Mouse (Mus musculus): Measurements from ENCODE around the gene Stk39.

The Stk39 gene

DNA sequence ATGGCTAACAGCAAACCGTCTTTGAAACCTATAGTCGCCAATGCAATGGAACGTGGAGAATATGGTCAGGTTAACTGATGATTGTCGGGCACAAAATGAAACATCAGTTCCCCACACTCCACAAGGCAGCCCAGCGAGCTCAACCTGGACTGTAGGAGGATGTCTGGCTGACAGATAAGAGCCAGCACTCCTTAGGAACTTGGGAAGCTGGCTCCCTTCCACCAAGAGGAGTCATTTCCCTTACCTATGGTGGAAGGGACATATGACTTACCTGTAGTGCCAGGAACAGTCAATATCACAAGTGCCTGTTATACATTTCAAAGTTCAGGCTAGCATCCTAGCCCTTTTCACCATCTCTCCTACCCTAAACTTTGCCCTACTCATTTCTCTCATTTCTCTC, 14.0 kb downstream of the Stk39 start:
- no peak for DNase-seq (ENCODE audit: low spot score)

DNA sequence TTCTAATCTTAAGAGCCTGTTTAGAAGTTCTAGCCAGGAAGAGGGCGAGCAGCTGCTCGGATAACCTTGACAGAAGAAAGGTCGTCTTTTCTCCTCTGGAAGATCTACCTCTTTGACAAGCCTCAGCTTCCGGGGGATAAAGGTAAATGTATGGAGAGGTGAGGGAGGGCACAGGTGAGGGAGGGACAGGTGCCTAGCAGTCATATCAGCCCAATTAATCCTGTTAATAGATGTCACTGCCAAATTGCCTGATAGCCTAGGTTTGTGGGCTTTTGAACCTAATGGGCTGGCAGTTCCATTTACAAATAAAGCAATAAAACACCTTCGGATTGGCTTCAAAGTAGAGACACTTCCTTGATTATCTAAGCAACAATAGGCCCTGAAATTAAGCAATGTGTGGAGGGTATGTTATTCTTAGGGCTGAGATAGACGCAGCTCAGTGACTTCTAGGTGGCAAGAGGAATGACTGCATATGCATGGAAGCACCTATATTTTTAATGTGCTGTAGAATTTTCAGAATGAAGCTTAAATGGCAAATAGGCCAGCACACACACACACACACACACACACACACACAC, 14.5 kb downstream of the Stk39 start:
- no peak for DNase-seq (ENCODE audit: low spot score)

DNA sequence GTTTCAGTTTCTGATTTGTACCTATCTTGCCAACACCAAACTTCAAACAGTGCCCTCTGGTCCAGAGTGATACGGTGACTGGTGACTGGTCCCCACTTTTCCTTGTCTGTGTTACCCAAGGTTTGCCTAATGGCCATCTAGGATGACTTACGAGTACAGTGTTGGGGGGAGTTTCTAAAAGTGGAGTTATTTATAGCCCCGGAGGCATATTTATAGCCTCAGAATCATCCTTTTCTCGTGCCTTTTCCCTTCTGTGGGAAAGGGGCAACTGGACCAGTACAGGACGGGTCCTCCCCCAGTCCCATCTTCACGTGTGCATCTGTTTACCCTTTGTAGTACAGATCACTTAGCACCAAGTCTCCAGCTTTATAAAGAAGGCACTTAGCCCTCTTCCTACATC, 15.2 kb downstream of the Stk39 start:
- no peak for DNase-seq (ENCODE audit: low spot score)

DNA sequence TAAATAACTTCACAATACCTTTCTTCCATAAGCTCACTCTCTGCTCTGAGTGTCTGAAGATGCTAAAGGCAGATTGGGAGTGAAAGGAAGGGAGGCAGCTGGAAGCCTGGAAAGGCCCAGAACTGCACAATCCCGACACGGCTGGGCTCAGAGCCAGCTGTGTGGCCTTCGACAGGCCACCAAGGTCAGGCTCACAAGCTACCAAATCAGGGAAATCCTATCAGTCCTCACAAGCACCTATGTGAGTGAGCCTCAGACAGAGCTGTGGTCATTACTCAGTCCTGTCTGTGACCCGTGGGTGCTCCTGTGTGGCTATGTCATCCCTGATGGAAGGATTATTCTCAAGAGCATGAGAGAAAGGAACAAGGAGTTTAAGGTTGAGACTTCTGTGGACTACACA, 19.7 kb downstream of the Stk39 start:
- no peak for DNase-seq (ENCODE audit: low spot score)

DNA sequence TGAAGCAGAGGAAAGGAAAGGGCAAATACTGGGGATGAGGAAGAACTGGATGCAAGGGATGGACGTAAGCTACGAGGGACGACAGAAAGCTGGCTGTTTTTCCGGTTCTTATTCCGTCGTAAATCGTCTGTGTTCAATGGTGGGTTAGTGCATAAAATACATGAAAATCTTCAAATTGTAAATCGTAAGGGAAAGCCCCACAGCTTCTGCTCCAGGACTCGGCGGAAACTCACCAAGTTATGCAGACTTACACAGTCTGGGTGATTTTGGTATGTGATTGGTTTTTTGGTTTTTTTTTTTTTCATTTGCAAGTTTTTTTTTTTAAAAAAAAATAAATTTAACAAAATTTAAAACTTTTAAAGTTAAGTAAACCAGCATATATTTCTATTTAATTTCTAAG, 24.0 kb downstream of the Stk39 start:
- DNase-seq (ENCODE audit: low spot score): no peak

DNA sequence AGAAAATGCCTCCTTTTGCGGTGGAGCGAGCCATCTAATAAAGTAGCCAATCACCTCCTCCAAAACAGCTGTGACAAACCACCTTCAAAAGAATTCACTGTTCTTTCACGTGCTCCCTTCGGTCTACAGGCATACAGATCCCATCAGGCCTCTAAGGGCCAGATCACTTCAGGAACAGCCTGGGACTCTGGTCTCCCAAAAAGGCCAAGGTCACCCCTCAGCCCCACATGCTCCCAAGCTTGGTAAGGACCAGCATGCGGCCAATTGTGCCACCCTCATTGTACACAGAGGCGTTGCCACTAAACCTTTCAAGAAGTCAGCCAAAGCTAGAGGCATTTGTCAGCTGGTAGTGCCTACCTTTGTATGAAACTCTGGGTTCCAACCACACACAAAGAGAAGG, 28.9 kb downstream of the Stk39 start:
- DNase-seq (ENCODE audit: low spot score): no peak

DNA sequence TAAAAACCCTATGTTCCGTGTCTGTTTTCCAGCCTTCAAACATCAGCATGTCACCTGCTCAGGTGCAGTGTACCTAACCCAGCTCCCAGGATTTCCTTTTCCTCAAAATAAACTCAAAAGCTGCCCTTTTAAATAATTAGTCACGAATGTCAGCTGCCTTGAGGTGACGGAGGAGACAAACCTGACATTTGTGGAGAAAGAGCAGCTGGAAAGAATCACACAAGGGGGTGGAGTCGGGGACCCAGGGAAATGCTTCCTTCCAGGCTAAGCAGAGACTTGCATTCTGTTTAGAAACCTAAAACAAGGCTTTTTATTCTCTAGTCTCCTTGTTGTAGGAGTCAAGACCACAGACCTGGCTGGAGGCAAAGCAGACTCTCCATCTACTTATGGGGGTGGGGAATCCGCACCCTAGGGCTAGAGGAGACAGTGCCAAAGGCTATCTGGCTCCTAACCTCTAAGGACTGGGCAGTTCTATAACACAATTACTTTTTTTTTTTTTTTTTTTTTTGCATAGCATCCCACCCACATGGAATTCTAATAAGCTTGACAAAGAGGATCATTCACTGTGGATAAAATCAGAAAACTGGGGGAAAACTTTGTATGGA, 29.9 kb downstream of the Stk39 start:
- DNase-seq (ENCODE audit: low spot score): no peak

DNA sequence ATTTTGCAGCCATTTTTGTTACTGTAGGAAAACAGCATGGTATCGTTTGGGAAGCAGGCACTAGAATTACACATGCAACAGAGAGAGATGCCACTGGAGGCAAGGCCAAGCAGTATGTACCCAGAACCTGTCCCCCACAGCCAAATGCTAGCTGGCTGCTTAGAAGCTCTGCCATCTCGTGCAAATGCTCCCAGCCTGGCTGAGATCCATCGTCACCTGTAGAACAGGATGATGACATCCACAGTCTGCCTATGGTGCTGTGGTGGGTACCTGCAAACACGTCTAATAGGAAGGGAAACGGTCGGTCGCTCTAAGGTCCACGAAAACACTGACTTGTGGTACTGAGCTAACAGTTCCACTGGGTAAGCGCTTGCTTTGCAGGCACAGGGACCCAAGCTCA, 32.5 kb downstream of the Stk39 start:
- DNase-seq (ENCODE audit: low spot score): no peak

DNA sequence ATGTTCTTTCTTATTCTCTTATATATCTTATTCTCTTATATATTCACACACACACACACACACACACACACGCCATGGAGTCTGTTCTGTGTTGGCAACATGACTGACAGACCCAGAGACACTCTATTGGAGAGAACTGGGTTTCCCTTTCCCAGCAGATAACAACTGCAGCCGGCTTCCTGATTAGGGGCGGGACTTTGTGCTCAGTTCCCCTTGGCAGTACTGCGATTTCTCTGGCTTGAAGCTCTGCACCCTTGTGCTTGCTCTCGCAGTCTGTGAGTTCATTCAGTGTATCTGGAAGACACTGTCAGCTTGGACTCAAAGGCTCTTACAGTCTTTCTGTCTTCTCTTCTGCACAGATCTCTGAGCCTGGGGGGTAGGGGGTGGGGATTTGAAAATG, 34.1 kb downstream of the Stk39 start:
- no peak for DNase-seq (ENCODE audit: low spot score)

DNA sequence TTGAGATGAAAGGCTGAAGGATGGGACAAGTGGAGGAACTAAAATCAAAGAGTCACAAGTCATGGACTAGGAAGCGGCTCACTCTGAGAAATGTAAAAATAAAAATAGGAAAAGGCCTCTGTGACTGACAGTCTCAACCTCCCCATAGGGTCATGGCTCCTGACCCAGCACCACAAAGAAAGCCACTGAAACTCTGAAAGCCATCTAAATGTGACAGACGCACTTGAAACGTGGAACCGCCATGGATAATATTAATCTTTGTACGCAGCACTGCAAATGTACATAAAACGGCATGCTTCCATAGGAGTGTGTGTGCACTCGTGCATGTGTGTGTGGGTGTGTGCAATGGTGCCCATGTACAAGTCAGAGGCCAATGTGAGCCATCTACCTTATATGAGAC, 34.9 kb downstream of the Stk39 start:
- DNase-seq (ENCODE audit: low spot score): no peak

DNA sequence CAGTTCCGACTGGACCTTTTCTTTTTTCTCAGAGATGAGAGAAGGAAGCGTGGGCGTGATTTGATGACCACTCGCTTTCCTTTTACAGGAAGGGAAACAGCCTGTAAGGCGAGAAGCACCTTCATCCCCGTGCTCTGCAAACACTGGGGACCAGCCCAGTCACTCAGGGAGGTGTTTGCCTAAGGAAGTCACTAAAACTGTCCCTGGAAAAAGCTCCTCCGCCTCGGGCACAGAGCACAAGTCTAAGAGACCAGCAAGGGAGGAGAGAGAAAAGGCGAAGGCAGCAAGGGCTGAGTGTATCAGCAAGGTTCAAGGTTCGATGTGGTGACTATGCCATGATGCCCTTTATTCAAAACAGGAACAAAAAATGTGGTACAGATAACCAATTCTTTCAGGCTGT, 35.8 kb downstream of the Stk39 start:
- DNase-seq (ENCODE audit: low spot score): no peak

DNA sequence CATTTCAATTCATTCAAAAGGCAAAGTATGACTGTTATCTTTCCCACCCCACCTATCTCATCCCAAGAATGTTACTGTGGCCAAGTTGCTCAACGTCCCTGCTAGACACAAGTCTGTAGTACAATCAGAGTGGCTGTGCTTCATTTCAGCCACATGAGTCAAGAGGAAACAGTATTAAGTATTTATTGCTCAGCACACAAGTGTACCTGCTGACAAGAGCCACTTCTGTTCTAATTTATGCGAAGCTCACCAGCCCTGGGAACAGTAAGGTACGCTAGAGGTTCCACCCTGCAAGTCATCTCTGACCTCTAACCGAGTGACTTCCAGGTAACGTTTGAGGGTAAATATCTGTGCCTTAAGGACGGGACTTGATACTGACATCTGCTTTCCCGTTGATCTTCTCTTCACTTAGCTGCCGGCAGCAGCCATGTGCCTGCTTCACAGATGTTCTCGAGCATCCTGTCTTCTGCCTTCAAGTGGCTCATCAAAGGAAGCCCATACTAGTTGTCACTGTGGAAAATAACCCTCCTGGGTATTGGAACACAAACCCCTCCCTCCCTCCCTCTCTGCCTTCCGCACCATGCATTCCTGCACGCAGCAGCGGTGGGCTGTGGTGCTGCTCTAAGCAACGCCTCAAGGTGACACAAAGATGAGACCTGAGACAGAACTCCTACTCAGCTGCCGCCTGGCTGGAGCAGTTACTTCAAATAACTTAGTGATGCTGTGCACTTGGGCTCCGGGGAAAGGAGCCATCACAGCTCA, 36.4 kb downstream of the Stk39 start:
- DNase-seq (ENCODE audit: low spot score): no peak

DNA sequence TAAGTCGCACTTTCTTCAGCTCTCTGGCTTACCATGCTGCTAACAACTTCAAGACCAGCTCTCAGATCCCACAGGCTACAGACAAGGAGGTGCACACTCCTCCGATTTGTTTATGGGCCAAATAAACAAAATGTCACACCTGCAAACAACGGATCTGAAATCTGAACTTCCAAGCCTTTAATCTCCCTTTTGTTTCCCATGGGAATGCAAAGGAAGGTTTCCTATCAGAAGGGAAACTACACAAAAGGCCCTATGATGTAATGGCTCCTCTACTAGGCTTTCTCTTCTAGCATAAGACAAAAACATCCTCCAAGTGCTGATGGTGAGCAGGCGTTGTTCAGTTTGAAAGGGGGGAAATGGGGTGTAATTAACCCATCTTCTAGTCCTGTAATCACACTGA, 37.1 kb downstream of the Stk39 start:
- no peak for DNase-seq (ENCODE audit: low spot score)

DNA sequence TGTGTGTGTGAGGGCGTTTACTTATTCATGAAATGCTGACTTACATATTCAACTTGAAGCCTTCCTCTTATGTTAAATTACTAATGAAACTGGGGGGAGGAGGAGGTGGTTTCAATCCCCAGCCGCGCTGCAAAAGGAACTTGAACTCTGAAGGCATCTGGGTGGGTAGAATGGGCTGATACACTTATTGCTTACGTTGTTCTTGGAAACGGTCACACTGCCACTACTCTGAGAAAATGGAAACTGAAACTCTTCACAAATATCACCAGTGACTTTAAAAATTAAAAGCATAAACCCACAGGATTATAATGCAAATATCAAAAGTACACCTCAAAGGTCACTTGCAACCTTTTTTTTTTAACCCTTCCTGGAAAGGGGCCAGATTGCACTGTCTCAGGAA, 37.5 kb downstream of the Stk39 start:
- DNase-seq (ENCODE audit: low spot score): no peak

DNA sequence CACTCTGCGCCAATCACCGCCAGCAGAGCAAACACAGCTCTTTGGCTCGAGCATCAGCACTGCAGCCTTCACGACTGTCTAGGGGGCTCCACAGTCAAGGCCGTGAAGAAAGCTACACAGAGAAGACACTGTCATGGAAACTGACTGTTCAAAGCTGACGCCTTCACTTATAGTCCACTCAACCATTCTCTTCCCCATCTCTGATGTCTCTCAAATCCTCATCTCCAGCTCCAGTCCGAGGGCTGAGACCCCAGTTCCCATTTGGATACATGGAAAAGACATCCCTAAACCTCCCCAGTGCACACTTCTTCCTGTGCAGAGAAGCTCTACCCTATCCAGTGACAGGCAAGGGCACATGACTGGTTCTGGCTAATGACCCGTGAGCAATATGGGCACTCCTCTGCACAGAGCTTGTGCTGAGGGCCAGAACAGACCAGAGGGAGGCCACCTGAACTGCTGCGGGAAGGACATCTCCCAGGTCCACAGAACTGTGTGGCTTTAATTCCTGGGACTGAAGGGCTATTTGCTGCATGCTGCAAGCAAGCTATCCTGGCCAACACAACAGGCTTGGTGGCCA, 38.2 kb downstream of the Stk39 start:
- DNase-seq (ENCODE audit: low spot score): no peak

DNA sequence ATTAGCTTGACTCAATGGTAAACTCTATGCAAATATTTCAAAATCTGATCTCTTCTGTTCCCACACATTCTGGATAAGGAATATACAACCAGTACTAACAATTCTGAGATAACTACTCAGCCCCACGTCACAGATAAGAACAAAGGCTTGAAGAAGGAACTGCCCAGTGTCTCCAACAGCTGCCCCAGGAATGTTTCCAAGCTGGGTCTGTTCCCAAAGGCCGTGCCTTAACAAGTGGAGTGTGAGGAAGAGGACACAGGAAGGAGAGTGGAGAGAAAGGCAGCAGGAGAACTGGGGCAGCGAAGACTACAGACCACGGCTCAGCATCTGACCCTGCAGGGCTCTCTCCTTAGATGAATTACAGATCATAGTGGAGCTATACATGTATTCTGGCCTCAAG, 39.2 kb downstream of the Stk39 start:
- no peak for DNase-seq (ENCODE audit: low spot score)

DNA sequence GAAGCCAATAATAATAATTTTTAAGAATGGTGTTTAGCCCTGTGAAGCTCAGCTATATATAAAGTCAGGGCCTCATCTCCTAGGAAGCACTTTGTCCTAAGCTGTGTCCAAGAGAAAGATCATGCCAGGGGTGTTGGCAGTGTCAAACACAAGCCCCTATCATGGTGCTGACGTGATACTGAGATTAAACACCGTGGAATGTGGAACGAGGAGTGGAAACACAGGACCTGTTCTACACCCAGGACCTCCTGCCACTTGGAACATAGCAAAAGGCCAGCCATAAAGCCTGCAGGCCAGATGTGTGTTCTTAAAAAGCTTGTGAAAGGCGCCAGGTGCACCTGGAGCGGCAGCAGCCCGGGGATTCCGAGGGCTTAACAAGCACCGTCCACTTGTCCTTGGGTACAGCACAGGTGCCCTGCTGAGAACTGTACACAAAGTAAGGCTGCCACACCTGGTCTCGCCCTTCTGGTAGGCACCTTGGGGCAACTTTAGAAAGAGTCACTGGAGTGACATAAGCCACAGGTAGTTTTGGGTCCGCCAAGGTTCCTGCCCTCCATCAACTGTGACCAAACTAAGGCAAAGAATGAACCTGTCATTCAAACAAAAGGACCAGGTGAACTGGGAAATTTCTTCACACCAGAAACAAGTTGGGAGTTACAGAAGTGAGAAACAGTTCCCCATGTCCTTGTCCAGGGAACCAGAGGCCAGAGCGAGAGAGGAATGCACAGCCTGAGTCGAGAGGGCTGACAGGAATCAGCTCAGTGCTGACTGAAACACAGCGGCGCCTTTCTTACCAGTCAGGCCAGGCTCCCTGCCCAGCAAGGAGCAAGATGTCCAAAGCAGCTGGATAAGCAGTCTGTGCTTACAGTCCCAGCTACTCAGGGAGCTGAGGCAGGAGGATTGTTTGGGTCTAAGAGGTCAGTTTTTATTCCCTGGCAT, 40.8 kb downstream of the Stk39 start:
- DNase-seq (ENCODE audit: low spot score): no peak

DNA sequence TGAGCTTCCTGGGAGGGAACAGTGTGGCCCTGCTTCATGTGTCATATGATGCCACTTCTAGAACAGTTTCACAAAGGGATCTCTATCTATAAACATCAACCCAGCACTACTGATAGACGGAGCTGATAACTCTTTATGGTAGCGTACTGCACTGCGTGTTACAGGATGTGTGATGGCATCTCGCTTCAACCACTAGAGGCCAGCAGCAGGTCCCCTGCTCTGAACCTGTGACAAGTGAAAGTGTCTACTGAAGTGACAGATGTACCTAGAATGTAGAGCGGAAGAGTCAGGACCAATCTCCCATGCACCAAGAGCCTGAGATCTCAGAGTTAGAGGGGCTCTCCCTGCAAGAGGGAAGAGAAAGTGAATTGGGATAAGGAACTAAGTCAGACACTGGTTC, 41.6 kb downstream of the Stk39 start:
- no peak for DNase-seq (ENCODE audit: low spot score)

DNA sequence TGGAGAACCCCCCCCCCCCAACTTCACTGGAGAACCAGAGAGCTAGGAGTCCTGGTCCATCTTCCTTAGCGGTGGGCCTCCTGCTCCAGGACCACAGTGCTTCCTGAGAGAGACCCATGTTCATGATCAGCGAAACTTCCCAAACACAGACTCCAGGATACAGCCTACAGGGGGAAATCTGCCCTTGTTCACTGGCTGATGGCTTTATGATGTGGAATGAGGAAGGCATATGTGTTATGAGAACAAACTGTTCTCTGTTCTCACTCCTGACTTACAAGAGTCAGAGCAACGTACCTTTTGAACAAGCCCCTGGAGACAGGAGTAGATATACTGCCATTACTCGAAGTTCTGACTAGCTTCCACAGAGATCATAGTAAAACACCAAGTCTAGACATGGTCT, 42.6 kb downstream of the Stk39 start:
- no peak for DNase-seq (ENCODE audit: low spot score)

DNA sequence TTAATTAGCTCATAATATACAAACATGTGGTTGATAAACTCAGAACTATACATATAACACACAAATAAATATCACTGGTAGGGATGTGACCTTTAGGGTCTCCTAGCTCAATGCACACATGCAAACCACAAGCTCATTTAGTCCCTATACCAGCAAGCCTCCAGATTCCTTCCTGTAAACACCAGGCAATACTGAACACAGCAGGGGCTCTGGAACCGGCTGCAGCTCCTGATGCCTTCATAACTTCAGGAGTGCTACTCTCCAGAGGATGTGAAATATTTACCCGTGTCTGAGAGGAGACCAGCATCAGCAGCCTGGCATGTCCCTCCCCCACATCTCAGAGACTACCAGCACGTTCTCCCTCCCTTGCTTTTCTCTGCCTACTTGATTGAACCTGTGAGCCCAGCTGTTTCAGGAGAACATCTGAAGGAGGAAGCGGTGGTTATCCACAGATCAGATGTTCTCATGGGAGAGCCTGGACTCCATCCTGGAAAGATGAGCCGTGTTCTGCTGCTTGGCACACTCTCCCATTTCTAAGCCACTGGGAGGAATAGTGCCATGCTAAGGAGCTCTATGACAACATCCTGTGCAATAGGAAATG, 45.0 kb downstream of the Stk39 start:
- no peak for DNase-seq (ENCODE audit: low spot score)

DNA sequence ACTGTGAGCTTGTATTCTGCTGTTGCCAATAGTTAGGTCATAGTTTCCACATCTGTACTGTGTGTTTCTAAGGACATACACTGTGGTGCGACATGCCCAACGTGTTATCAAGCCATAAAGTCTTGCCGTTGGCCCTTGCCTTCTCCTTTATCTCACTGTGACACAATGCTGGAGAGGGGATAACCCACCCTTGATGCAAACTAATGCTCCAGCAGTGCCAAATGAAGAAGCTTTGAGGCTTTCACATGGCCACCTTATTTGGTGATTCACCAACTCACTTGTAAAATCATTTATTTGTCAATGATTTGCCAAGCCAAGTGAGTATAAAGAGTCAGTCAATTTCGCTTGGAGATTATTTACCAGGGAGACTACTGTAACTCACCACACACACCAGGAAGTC, 46.0 kb downstream of the Stk39 start:
- DNase-seq (ENCODE audit: low spot score): no peak

DNA sequence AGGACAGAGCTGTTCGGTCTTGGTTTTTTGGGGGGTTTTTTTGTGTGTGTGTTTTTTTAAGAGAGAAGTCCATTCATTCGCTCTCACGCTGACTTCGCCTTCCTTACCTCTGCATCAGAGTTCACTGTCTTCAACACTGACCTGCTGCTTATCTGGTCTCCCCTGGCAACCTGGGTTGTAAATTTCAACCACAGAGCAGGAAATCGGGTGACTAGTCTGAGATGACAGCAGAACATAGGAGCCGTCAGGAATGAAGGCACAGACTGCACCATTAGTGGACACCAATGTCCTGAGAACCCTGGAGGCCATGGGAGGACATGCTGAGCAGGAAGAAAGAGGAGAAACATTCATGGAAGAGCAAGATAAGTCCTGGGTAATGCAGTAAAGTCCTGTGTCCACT, 51.1 kb downstream of the Stk39 start:
- DNase-seq (ENCODE audit: low spot score): no peak
